21 mouse cellular contexts compared by ENCODE assay signal in genomic region chr10:118052477-118052876, GRCm38 (mm10).
DNase-seq lines count a peak whose midpoint lies in the region; ATAC-seq and TF ChIP-seq lines count a peak whose summit lies in the region.
"Had no signal": no experiment of that assay in that cellular context is flagged by ENCODE, and none has a peak within 500 bp of the region (broad histone marks: within the 10 kb centered on the region; RNA-seq: fewer than 3 reads in every experiment).

No protein-coding gene starts in this region.

- ATAC-seq in megakaryocyte, adult 5-6 weeks (ENCODE audit: poor library complexity, severe bottlenecking): peak; percentile 14
- ATAC-seq: forebrain, embryonic 15.5 days; intestine, embryonic 16.5 days had no signal

- H3K4me3 ChIP-seq in spleen, adult 2 months (ENCODE audit: extremely low read depth, insufficient read depth, insufficient read length): no peak overlapping the region
- H3K4me3 ChIP-seq in brown adipose tissue, adult 24 weeks (ENCODE audit: insufficient read depth, low read depth, low read length): no peak overlapping the region
- no peak overlapping the region for H3K4me3 ChIP-seq in midbrain, embryonic 10.5 days
- H3K4me3 ChIP-seq: embryonic facial prominence, embryonic 13.5 days; forebrain, embryonic 15.5 days; heart, adult 2 months; hindbrain, embryonic 15.5 days; limb, embryonic 12.5 days; midbrain, embryonic 12.5 days; neural tube, embryonic 13.5 days had no signal

- peaks cover 5% of the 10 kb centered on the region; the same call in 1 of the 2 replicates for H3K4me1 ChIP-seq in spleen, adult 2 months (ENCODE audit: control insufficient read depth, insufficient read depth, insufficient read length)
- H3K4me1 ChIP-seq in brown adipose tissue, adult 24 weeks (ENCODE audit: control insufficient read depth, insufficient read depth, insufficient read length, low read length): peaks cover 7% of the 10 kb centered on the region; the same call in 1 of the 2 replicates
- H3K4me1 ChIP-seq in midbrain, embryonic 10.5 days: peaks cover 6% of the 10 kb centered on the region
- H3K4me1 ChIP-seq: embryonic facial prominence, embryonic 13.5 days had no signal

- no peak for TF ChIP-seq POLR2A in spleen, adult 2 months (IDR thresholded peaks at IDR 0.05; ENCODE audit: low read depth, low read length)

- H3K27ac ChIP-seq in spleen, adult 2 months (ENCODE audit: insufficient read depth, low read length): peak overlapping the region; percentile 44
- peak overlapping the region; percentile 57 for H3K27ac ChIP-seq in brown adipose tissue, adult 24 weeks (replicated peaks; ENCODE audit: low read depth, low read length)
- H3K27ac ChIP-seq in midbrain, embryonic 10.5 days (replicated peaks): no peak overlapping the region
- H3K27ac ChIP-seq: embryonic facial prominence, embryonic 13.5 days; forebrain, embryonic 15.5 days; heart, adult 2 months; hindbrain, embryonic 15.5 days; limb, embryonic 12.5 days; midbrain, embryonic 12.5 days; neural tube, embryonic 13.5 days had no signal

- H3K27me3 ChIP-seq in spleen, adult 2 months (ENCODE audit: control insufficient read depth, insufficient read depth, low read length): no peaks in the 10 kb centered on the region
- no peaks in the 10 kb centered on the region; the same call in 1 of the 2 replicates for H3K27me3 ChIP-seq in midbrain, embryonic 10.5 days (ENCODE audit: low read depth, poor library complexity, severe bottlenecking)
- H3K27me3 ChIP-seq: embryonic facial prominence, embryonic 13.5 days; forebrain, embryonic 15.5 days; hindbrain, embryonic 15.5 days; limb, embryonic 12.5 days; midbrain, embryonic 12.5 days; neural tube, embryonic 13.5 days had no signal

- WGBS in spleen, adult 2 months: 80% methylated on average over 12 of the region's 12 CpGs
- WGBS in midbrain, embryonic 10.5 days: 84% methylated on average over 12 of the region's 12 CpGs

- no peak for TF ChIP-seq CTCF in spleen, adult 2 months (IDR thresholded peaks at IDR 0.05; ENCODE audit: extremely low read depth, insufficient read depth, insufficient read length, insufficient replicate concordance)

- peaks cover 4% of the 10 kb centered on the region; the same call in 1 of the 2 replicates for H3K9me3 ChIP-seq in midbrain, embryonic 10.5 days (replicated peaks)
- H3K9me3 ChIP-seq: embryonic facial prominence, embryonic 13.5 days; forebrain, embryonic 15.5 days; hindbrain, embryonic 15.5 days; limb, embryonic 12.5 days; midbrain, embryonic 12.5 days; neural tube, embryonic 13.5 days had no signal

- H3K36me3 ChIP-seq in spleen, adult 2 months (ENCODE audit: control insufficient read depth, insufficient read depth, low read length): no peaks in the 10 kb centered on the region
- H3K36me3 ChIP-seq in midbrain, embryonic 10.5 days: no peaks in the 10 kb centered on the region
- H3K36me3 ChIP-seq: embryonic facial prominence, embryonic 13.5 days; forebrain, embryonic 15.5 days; hindbrain, embryonic 15.5 days; limb, embryonic 12.5 days; midbrain, embryonic 12.5 days; neural tube, embryonic 13.5 days had no signal

- DNase-seq in spleen, adult 2 months (ENCODE audit: low read depth in 1 of 2, low spot score in 2 of 2): no peak
- DNase-seq in spleen, postnatal 10 days (ENCODE audit: low spot score in 2 of 2): no peak
- DNase-seq in embryo, embryonic 10 days (ENCODE audit: low spot score): no peak
- DNase-seq in midbrain, embryonic 10.5 days (ENCODE audit: low spot score): no peak
- DNase-seq in spleen, postnatal 14 days (ENCODE audit: low spot score in 2 of 2): no peak
- DNase-seq: adrenal gland, postnatal 36 days; cerebellum, postnatal 10 days; heart, postnatal 4 days; kidney, postnatal 36 days; lung, postnatal 14 days; right cerebral cortex, adult 18-20 months had no signal
